Mouse (Mus musculus) neural tube, embryonic 14.5 days (tissue): ENCODE measurements at regions not wholly inside any gene's neighbourhood (a gene's known extent, or its start where the extent isn't known, plus 50 kb on each side); places are given as distances from the start of the nearest gene placed in this dataset.

Experiments used
- ATAC-seq: fragments of 200-750 bp; cut with Nextera tagmentation; 2 replicates; pipeline ENCODE4 v1.8.0; 2017; ENCODE audit warnings: low read depth, mild to moderate bottlenecking, moderate TSS enrichment, moderate library complexity
- H3K27ac ChIP-seq: fragments of 300-500 bp; sonication (generic); 2 replicates; pipeline ENCODE4 v1.5.1; 2014; ENCODE audit warnings: low read depth, mild to moderate bottlenecking, control low read depth, low read length, moderate library complexity, mixed read lengths
- H3K27me3 ChIP-seq: fragments of 300-500 bp; sonication (generic); 2 replicates; pipeline ENCODE4 v1.6.1; 2014; ENCODE audit warnings: low read length; ENCODE audit not compliant: control insufficient read depth, insufficient read depth
- H3K36me3 ChIP-seq: fragments of 300-500 bp; sonication (generic); 2 replicates; pipeline ENCODE4 v1.6.1; 2014; ENCODE audit warnings: low read length, mixed read lengths; ENCODE audit not compliant: control insufficient read depth, insufficient read depth
- H3K4me1 ChIP-seq: fragments of 300-500 bp; sonication (generic); 2 replicates; pipeline ENCODE4 v1.6.1; 2014; ENCODE audit warnings: low read length; ENCODE audit not compliant: control insufficient read depth, insufficient read depth
- H3K4me2 ChIP-seq: fragments of 300-500 bp; sonication (generic); 2 replicates; pipeline ENCODE4 v1.6.1; 2014; ENCODE audit warnings: mild to moderate bottlenecking, low read depth, low read length, control low read depth
- H3K4me3 ChIP-seq: fragments of 300-500 bp; sonication (generic); 2 replicates; pipeline ENCODE4 v1.5.1; 2014; ENCODE audit warnings: low read depth, low read length, control low read depth, mixed read lengths
- H3K9ac ChIP-seq: fragments of 300-500 bp; sonication (generic); replicated peaks from 2 replicates; pipeline ENCODE4 v1.6.1; 2014; ENCODE audit warnings: low read depth, mild to moderate bottlenecking, control low read depth, low read length, mixed read lengths
- H3K9me3 ChIP-seq: fragments of 300-500 bp; sonication (generic); 2 replicates; pipeline ENCODE4 v1.6.1; 2016; ENCODE audit warnings: low read length; ENCODE audit not compliant: control insufficient read depth
- WGBS: fragments of 180-500 bp; shearing (Covaris S2); extraction: QIAGEN DNeasy Blood & Tissue Kit; methylation state at CpG from one replicate; pipeline ENCODE4 v1.1.7; 2014; 5-methylcytosine and 5-hydroxymethylcytosine counted together

GRCm38 (mm10) chr11:114191661-114192060 is 124.8 kb upstream of the Sdk2 start:
- no peak for ATAC-seq
- H3K4me1 ChIP-seq: no peaks in the 10 kb centered on the region
- no peak overlapping the region for H3K4me3 ChIP-seq
- no peak overlapping the region for H3K9ac ChIP-seq
- H3K27ac ChIP-seq: no peak overlapping the region
- no peaks in the 10 kb centered on the region for H3K36me3 ChIP-seq
- H3K4me2 ChIP-seq: no peak overlapping the region
- H3K27me3 ChIP-seq: no peaks in the 10 kb centered on the region
- 0 out of 2 replicates have a peak, but pooled peaks cover 6% of the 10 kb centered on the region for H3K9me3 ChIP-seq
- WGBS: 54% methylated on average over 5 of the region's 5 CpGs

GRCm38 (mm10) chr11:114184970-114185882 is 118.4 kb upstream of the Sdk2 start:
- Histone ChIP-seq H3K4me2 (no peak overlapping the region), H3K4me1 (peaks cover 4% of the 10 kb centered on the region; the same call in 1 of the 2 replicates), H3K9ac (no peak overlapping the region), H3K36me3 (no peaks in the 10 kb centered on the region), H3K27me3 (no peaks in the 10 kb centered on the region), H3K9me3 (0 out of 2 replicates have a peak, but pooled peaks cover under 1% of the 10 kb centered on the region), H3K27ac (no peak overlapping the region), H3K4me3 (no peak overlapping the region)
- 25% methylated on average over 18 of the region's 18 CpGs for WGBS
- ATAC-seq: peak; percentile 75; the same call in 1 of the 2 replicates

- Histone ChIP-seq H3K9ac (no peak overlapping the region), H3K36me3 (no peaks in the 10 kb centered on the region), H3K27me3 (no peaks in the 10 kb centered on the region), H3K4me1 (peaks cover 4% of the 10 kb centered on the region; the same call in 1 of the 2 replicates), H3K4me2 (no peak overlapping the region), H3K27ac (no peak overlapping the region), H3K4me3 (no peak overlapping the region), H3K9me3 (no peaks in the 10 kb centered on the region)
- 86% methylated on average over 5 of the region's 5 CpGs for WGBS
- no peak for ATAC-seq
Measured at GRCm38 (mm10) chr11:114184431-114184830, 117.6 kb upstream of the Sdk2 start.

GRCm38 (mm10) chr11:114183231-114183630 is 116.4 kb upstream of the Sdk2 start:
- ATAC-seq: no peak
- Histone ChIP-seq H3K4me2 (no peak overlapping the region), H3K27me3 (no peaks in the 10 kb centered on the region), H3K4me1 (peaks cover 4% of the 10 kb centered on the region; the same call in 1 of the 2 replicates), H3K9ac (no peak overlapping the region), H3K9me3 (no peaks in the 10 kb centered on the region), H3K4me3 (no peak overlapping the region), H3K36me3 (no peaks in the 10 kb centered on the region), H3K27ac (no peak overlapping the region)
- WGBS: 90% methylated on average over 10 of the region's 10 CpGs

GRCm38 (mm10) chr11:114178746-114179472 is 112.1 kb upstream of the Sdk2 start:
- no peaks in the 10 kb centered on the region for H3K27me3 ChIP-seq
- 64% methylated on average over 6 of the region's 6 CpGs for WGBS
- no peak overlapping the region for H3K27ac ChIP-seq
- H3K4me3 ChIP-seq: no peak overlapping the region
- H3K4me1 ChIP-seq: peaks cover 10% of the 10 kb centered on the region; the same call in 1 of the 2 replicates
- ATAC-seq: no peak
- H3K9me3 ChIP-seq: no peaks in the 10 kb centered on the region
- no peaks in the 10 kb centered on the region for H3K36me3 ChIP-seq
- no peak overlapping the region for H3K4me2 ChIP-seq
- no peak overlapping the region for H3K9ac ChIP-seq

GRCm38 (mm10) chr11:114177789-114178188 is 110.9 kb upstream of the Sdk2 start:
- Histone ChIP-seq H3K27ac (no peak overlapping the region), H3K4me3 (no peak overlapping the region), H3K4me1 (peaks cover 10% of the 10 kb centered on the region; the same call in 1 of the 2 replicates), H3K9ac (no peak overlapping the region), H3K36me3 (no peaks in the 10 kb centered on the region), H3K27me3 (no peaks in the 10 kb centered on the region), H3K9me3 (no peaks in the 10 kb centered on the region), H3K4me2 (no peak overlapping the region)
- 35% methylated on average over 4 of the region's 4 CpGs for WGBS
- ATAC-seq: no peak

GRCm38 (mm10) chr11:114177281-114177680 is 110.4 kb upstream of the Sdk2 start:
- 70% methylated on average over 1 of the region's 1 CpGs for WGBS
- no peak overlapping the region for H3K27ac ChIP-seq
- H3K36me3 ChIP-seq: no peaks in the 10 kb centered on the region
- no peak overlapping the region for H3K9ac ChIP-seq
- peaks cover 10% of the 10 kb centered on the region; the same call in 1 of the 2 replicates for H3K4me1 ChIP-seq
- H3K27me3 ChIP-seq: no peaks in the 10 kb centered on the region
- no peaks in the 10 kb centered on the region for H3K9me3 ChIP-seq
- no peak overlapping the region for H3K4me3 ChIP-seq
- ATAC-seq: no peak
- H3K4me2 ChIP-seq: no peak overlapping the region

GRCm38 (mm10) chr11:114176671-114177212 is 109.9 kb upstream of the Sdk2 start:
- no peak for ATAC-seq
- WGBS: 43% methylated on average over 4 of the region's 4 CpGs
- Histone ChIP-seq H3K9me3 (no peaks in the 10 kb centered on the region), H3K4me1 (peaks cover 10% of the 10 kb centered on the region; the same call in 1 of the 2 replicates), H3K36me3 (no peaks in the 10 kb centered on the region), H3K27ac (no peak overlapping the region), H3K4me3 (no peak overlapping the region), H3K9ac (no peak overlapping the region), H3K4me2 (no peak overlapping the region), H3K27me3 (no peaks in the 10 kb centered on the region)
